Mouse (Mus musculus) yolk sac, embryonic 10.5 days (tissue): ENCODE measurements around the gene Uaca.
"Not testable (repeated sequence)": the region's sequence is repeated elsewhere in the genome, so short reads cannot be mapped to it uniquely, and the experiment has no call there.

Source experiments
- DNase-seq: peaks from one replicate; pipeline ENCODE4 v3.0.0-alpha.2; 2017; ENCODE audit warnings: low spot score

Gene Uaca

GRCm38 (mm10) chr9:60794841-60795351 is 554 bp downstream of the Uaca start:
- DNase-seq: no peak

DNA sequence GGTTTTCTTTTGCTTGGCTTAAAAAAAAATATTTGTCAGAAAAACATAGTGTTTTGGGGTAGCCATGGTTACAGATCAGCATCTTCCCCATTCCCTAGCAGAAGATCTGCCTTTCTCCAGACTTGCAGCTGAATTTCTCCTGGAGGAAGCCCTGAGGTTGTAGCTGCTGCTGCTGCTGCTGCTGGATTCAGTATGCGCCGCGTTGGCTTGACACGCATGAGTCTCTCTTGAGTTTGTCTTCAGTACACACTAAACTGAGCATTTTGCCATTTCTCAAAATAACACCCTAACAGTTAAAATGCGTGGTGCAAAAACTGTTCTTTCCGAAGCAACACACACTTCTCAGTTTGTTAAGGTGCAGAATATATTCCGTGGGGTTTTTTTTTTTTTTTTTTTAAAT is 1.7 kb downstream of the Uaca start:
- no peak for DNase-seq

- DNase-seq: no peak
These were observed 2.8 kb downstream of the Uaca start for GRCm38 (mm10) chr9:60797126-60797525.

GRCm38 (mm10) chr9:60799061-60799460 is 4.7 kb downstream of the Uaca start:
- DNase-seq: no peak

DNA sequence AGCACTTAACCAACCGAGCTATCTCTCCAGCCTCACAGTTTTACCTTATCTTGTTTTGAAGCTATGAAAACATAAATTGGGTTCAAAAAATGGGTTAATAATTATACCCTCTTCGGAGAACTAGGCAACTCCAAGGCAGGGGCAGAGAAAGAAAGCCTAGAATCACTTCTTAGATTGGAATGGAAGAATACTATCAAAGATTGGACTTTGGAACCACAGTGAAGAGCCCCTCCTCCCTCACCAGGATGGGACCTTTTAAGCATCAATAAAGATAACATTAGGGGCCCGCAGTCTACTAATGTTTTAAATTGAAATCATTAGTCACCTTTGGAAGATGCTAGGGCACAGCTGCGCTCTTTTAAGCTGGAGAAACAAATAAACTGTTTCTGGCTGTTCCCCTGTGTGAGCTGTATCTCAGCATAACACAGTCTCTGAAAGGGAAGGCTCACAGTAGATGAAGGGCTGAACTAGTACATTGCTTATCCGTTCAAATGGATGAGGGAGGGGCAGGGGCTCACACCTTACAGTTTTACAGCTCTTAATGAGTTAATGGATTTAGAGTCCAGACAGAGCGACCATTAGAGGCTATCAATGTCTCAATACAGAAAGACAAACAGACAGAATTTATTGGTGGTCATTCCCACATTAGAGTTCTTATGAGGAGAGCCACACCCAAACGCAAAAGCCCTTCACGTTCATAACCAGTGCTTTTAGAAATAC is 6.5 kb downstream of the Uaca start:
- no peak for DNase-seq

DNA sequence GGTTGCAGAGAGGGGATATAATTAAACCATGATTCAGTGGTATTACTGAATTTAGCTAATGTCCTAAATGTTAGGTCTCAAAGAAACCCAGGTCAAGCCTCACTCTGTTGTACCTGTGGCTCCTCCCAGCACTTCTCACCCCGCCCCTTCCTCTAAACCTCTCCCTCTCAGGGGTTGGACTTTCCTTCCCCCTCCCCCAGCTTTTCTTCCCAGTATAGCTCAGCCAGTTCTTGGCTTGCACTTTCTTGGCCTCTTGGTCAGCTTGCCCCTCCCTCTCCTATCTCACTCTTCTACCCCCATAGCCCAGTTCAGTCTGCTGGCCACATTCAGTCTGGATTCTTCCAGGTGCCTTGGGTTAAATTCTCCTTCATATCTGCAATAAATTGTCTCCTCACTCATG is 7.4 kb downstream of the Uaca start:
- DNase-seq: peak; percentile 76

GRCm38 (mm10) chr9:60802341-60802740 is 8.0 kb downstream of the Uaca start:
- no peak for DNase-seq

- no peak for DNase-seq
These were observed 11.7 kb downstream of the Uaca start for GRCm38 (mm10) chr9:60806021-60806420.

DNA sequence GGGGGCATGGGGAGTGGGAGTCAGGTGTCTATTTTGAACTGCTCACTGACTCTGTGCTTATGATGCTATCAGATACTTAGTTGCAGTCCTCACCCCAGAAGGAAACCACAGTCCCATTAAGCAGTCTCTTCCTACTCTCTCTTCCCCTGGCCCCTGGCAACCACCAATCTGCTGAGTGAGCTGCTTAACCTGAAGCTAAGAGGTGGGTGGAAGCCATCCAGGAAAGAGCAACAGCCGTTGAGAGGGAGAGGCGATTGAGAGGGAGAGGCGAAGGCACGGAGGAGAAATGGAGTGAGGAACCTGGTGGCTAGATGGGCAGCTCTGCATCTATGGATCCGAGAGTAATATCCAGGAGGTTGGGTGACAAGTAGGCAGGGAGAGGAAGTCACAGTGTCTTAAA is 13.7 kb downstream of the Uaca start:
- no peak for DNase-seq

DNA sequence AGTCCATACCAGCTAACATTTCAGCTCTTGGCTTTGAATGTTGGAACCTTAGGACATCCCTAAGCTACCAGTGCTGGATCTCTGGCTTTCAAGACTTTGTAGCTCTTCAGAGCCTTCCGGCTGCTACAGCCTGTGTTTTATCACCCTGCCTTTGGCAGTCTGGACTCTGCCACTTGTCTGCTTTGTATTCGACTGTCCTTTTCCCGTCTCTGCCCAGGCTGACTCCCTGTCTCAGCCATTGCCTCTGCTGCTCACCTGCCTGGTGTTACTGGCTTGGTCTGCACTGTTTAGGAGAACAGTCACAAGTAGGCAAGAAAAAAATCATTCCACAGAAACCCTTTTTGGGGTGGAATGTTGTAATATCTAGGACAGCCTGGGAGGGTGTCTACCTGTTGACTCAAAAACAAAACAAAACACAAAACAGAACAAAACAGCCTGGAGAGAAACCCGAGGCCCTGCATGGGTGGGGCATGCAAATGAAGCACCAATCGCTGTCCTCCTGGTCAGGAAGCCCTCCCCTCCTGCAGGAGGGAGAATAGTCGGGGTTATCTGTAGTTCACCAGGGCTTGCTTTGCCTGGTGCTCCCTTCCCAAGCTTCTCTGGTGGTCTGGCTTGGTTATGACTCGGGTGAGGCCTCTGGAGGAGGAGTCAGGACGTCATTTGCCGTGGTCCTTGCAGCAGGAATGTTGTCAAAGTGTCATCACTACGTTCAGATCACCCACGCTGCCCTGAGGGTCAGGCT is 19.0 kb downstream of the Uaca start:
- peak; percentile 86 for DNase-seq

- DNase-seq: no peak
These were observed 21.2 kb downstream of the Uaca start for GRCm38 (mm10) chr9:60815502-60815901.

DNA sequence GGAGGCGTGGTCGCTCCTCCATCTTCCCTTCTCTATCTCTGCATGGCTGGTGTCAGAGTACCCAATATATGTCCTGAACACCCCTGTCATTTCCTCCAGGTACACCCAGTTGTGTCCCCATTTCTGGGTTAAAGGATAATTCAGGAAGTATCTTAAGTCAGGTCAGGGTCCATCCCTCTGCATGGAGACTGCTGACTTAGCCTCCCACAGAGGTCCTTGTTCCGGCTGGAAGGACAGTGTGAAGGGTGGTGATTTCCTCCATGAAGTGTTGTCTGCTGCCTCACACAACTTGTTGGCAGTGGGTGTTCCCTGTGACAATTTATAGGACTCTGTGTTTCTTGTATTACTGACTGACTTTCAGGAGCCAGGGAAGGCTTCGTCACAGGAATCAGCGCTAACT is 23.2 kb downstream of the Uaca start:
- no peak for DNase-seq

DNA sequence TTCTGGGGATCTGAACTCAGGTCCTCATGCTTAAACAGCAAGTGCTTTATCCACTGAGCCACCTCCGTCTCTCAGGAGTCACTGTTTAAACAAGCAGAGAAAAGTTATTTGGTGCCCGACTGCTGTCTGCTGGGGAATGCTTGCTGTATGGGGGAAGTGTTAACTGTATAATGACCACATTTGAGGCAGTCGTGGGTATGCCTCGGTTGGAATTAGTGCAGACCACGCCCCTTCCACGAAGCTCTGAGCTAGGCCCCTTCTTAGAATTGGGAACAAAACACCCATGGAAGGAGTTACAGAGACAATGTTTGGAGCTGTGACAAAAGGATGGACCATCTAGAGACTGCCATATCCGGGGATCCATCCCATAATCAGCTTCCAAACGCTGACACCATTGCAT is 24.2 kb downstream of the Uaca start:
- not testable (repeated sequence) for DNase-seq

DNA sequence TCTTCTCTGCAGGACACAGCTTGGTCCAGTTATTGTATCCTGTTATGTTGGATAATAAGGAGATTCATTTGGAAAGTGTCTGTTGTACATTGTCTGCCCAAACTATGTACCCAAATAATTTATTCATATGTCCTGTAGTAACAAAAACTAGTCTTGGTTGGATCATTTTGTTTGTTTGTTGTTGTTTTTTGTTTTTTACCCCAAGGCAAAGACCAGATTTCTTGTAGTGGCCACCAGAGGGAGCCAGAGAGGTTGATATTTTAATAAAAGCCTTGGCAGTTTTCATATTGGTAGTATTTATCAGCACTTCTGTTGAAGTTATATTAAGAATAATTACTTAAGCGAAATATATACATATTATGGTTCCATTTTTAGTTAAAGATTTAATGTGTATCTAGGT is 25.0 kb downstream of the Uaca start:
- no peak for DNase-seq

- DNase-seq: no peak
These were observed 27.2 kb downstream of the Uaca start for GRCm38 (mm10) chr9:60821501-60821900.

DNA sequence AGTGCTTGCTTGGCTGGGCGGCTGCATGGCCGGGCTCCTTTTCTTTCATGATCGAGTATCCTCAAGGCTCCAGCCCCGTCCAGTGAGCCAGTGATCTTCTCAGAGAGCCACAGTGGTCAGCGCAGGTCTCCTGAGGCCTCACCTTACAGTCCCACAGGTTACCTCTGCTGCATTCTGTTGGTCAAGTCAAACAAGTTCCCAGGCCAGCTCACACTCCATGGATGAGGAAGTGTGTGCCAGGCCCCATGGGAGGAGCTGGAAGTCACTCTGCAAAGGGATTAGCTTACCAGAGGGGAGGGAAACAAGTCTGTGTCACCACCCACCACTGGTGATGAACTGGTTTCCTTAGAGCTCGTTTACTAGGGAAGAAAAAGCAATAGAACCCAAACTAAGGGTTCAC is 28.3 kb downstream of the Uaca start:
- no peak for DNase-seq

- no peak for DNase-seq
These were observed 31.2 kb downstream of the Uaca start for GRCm38 (mm10) chr9:60825506-60825905.

DNA sequence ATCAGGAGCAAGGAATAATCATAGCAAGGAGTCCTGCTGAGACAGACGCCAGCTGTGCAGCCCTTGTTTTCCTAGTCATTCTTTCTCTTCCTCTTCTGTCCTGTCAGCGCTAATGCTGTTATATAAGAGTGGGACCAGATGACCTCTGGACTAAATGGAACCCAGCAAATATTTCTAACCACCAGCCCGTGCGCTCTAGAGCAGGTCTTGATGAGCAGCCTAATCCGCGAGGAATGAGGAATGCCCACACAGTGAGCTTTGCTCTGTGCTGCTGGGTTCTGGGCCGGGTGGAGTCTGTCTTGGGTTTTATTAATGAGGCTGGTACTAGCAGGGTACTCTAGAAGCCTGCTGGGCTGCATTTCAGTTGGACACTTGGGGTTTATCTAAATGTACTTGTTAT is 32.4 kb downstream of the Uaca start:
- peak; percentile 41 for DNase-seq

GRCm38 (mm10) chr9:60828196-60828595 is 33.9 kb downstream of the Uaca start:
- DNase-seq: no peak

DNA sequence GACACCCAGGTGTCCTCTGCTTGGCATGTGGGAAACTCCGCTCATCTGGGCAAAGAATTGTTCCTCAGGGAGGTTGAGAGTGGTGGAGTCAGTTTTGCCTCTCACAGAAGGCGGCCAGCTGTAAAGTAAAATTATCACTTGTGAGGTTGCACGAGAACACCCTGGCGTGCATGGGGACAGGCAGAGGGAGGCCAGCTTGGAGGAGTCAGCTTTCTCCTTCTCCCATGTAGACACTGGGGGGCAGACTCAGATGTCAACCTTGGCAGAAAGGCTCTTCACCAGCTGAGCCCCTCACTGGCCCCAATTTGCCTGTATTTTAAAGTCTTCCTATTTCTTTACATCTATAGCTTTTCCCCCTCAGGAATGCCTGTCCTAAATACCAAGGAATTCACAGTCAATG is 35.3 kb downstream of the Uaca start:
- no peak for DNase-seq

- DNase-seq: no peak
These were observed 35.7 kb downstream of the Uaca start for GRCm38 (mm10) chr9:60830079-60830478.

GRCm38 (mm10) chr9:60832233-60832632 is 37.9 kb downstream of the Uaca start:
- no peak for DNase-seq

- DNase-seq: no peak
These were observed 41.8 kb downstream of the Uaca start for GRCm38 (mm10) chr9:60836151-60836550.

- DNase-seq: no peak
These were observed 42.7 kb downstream of the Uaca start for GRCm38 (mm10) chr9:60837078-60837448.
